Mouse (Mus musculus) liver, embryonic 14.5 days (tissue): ENCODE data around the gene Foxk1.

Experiments used
- CTCF ChIP-seq: IDR thresholded peaks from 2 replicates; pipeline ENCODE4 v1.5.1; 2016; ENCODE audit warnings: antibody characterized with exemption, low read depth, control low read depth
- EP300 ChIP-seq: IDR thresholded peaks from 2 replicates; pipeline ENCODE4 v1.6.1; 2016; ENCODE audit warnings: antibody characterized with exemption, low read depth

DNA sequence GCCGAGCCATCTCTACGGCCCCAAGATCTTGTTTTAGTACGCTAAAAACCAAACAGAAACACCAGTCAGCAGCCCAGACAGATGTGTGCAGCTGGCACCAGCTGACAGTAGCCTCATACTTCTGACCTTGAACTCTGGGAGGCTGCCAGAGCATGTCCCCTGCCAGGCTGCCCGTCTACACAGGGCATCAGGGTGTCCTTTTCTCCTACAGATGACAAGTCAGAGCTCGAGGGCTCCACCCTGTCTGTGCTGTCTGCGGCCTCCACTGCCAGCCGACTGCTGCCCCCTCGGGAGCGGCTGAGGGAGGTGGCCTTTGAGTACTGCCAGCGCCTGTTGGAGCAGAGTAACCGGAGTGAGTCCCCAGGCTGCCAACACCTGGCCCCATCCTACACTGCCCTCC, 68.5 kb downstream of the Foxk1 start:
- TF ChIP-seq CTCF (no peak), EP300 (no peak)
